Mouse (Mus musculus): ENCODE measurements around the gene Mtr. TPM values are rescaled to one million over a fixed set of nuclear protein-coding genes. Genes with fewer than 3 reads are reported as not detected.

Gene Mtr
- polyA plus RNA-seq, 1 experiment from 2014 or later: 8.7 TPM

DNA sequence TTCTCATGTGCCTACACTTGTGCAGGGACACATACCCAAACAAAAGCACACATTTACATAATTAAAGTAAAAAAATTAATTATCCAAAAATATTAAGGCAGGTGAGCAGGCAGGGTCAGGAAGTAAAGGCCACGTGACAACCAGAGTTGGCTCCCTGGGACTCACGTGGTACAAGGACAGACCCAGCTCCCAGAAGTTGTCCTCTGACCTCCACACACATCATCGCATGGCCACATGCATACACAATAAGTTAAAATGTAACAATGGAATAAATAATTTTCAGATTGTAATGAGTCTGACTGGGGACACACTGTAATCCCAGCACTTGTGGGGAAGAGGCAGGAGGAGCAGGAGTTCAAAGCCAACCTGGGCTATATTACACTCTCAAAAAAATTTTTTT lies 10.1 kb upstream of the Mtr start:
- DNase-seq (ENCODE audit: low spot score): no peak
- no peak overlapping the region for H3K4me2 ChIP-seq (ENCODE audit: low read length)
- WGBS: 82% methylated on average over 3 of the region's 3 CpGs
- H3K4me1 ChIP-seq (replicated peaks; ENCODE audit: insufficient read depth, low read length): no peaks in the 10 kb centered on the region
- no peak overlapping the region for H3K4me3 ChIP-seq (replicated peaks; ENCODE audit: low read depth, low read length)
- no peaks in the 10 kb centered on the region for H3K27me3 ChIP-seq (ENCODE audit: insufficient read depth, low read length)
- H3K9me3 ChIP-seq (replicated peaks; ENCODE audit: low read length): no peaks in the 10 kb centered on the region
- no peak; the same call in 1 of the 2 replicates for ATAC-seq (replicated peaks; ENCODE audit: low FRiP score, low read depth)
- no peak overlapping the region for H3K9ac ChIP-seq (ENCODE audit: low read depth, low read length)
- no peak overlapping the region for H3K27ac ChIP-seq
- H3K36me3 ChIP-seq (ENCODE audit: insufficient read depth, low read length): no peaks in the 10 kb centered on the region
- TF ChIP-seq CTCF (IDR thresholded peaks at IDR 0.05; ENCODE audit: low read depth): no peak

DNA sequence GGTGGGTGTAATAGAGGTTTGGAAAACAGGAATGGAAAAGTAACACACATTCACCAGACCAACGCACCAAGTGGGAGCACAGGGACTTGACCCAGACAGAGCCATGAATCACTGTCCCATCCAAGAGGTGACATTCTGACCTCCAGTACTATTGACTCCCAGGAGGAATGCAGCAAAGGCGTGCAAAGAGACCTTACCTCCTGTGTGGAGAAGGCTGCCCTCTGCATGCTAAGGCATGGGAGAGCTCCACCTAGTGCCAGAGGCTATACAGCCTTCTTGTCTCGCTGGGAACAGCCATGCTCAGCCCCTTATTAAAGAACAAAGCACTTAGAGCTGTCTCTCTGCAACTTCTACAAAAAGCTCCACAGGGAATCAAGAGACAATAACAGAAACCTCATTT lies 9.2 kb upstream of the Mtr start:
- Histone ChIP-seq H3K9me3 (replicated peaks; ENCODE audit: low read length) (no peaks in the 10 kb centered on the region), H3K4me2 (ENCODE audit: low read length) (no peak overlapping the region), H3K27ac (no peak overlapping the region), H3K4me3 (replicated peaks; ENCODE audit: low read depth, low read length) (no peak overlapping the region), H3K36me3 (ENCODE audit: insufficient read depth, low read length) (no peaks in the 10 kb centered on the region), H3K9ac (ENCODE audit: low read depth, low read length) (no peak overlapping the region), H3K4me1 (replicated peaks; ENCODE audit: insufficient read depth, low read length) (no peaks in the 10 kb centered on the region), H3K27me3 (ENCODE audit: insufficient read depth, low read length) (no peaks in the 10 kb centered on the region)
- ATAC-seq (replicated peaks; ENCODE audit: low FRiP score, low read depth) (0 out of 2 replicates have a peak, but pooled peaks have one; percentile 41), DNase-seq (ENCODE audit: low spot score) (no peak)
- 29% methylated on average over 3 of the region's 3 CpGs for WGBS
- TF ChIP-seq CTCF (IDR thresholded peaks at IDR 0.05; ENCODE audit: low read depth): peak; percentile 21; the same call in 1 of the 2 replicates

DNA sequence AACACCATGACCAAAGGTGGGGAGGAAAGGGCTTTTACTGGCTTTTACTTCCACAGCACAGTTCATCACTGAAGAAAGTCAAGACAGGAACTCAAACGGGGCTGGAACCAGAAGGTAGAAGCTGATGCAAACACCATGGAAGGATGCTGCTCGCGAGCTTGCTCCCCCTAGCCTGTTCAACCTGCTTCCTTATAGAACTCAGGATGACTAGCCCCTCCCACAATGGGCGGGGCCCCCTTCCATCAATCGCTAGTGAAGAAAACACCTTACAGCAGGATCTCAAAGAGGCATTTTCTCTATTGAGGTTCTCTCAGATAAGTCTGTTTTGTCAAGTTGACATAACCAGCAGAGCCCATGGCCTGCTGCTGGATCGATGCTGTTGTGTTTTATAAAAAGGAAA lies 6.1 kb upstream of the Mtr start:
- Histone ChIP-seq H3K27ac (no peak overlapping the region), H3K4me1 (replicated peaks; ENCODE audit: insufficient read depth, low read length) (no peaks in the 10 kb centered on the region), H3K4me2 (ENCODE audit: low read length) (no peak overlapping the region), H3K27me3 (ENCODE audit: insufficient read depth, low read length) (no peaks in the 10 kb centered on the region), H3K36me3 (ENCODE audit: insufficient read depth, low read length) (no peaks in the 10 kb centered on the region), H3K9ac (ENCODE audit: low read depth, low read length) (no peak overlapping the region), H3K4me3 (replicated peaks; ENCODE audit: low read depth, low read length) (no peak overlapping the region), H3K9me3 (replicated peaks; ENCODE audit: low read length) (no peaks in the 10 kb centered on the region)
- DNase-seq (ENCODE audit: low spot score) (no peak), ATAC-seq (replicated peaks; ENCODE audit: low FRiP score, low read depth) (no peak)
- TF ChIP-seq CTCF (IDR thresholded peaks at IDR 0.05; ENCODE audit: low read depth): no peak
- WGBS: 81% methylated on average over 6 of the region's 6 CpGs

DNA sequence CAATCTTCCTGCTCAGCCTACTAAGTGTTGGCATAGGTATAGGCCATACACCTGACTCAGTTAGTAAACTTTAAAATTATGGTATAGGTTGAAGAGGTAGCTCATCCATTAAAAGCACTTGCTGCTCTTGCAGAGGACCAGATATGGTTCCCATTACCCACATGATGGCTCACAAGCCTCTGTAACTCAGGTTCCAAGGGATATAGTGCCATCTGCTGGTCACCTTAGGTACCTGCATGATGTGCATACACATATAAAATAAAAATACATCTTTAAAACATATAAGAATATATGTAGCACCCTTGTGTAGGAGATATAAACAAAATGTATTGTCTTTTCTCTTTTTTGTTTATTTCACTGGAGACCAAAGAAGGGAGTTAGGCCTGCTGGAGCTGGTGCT lies 3.6 kb upstream of the Mtr start:
- Histone ChIP-seq H3K27me3 (ENCODE audit: insufficient read depth, low read length) (no peaks in the 10 kb centered on the region), H3K4me3 (replicated peaks; ENCODE audit: low read depth, low read length) (no peak overlapping the region), H3K4me2 (ENCODE audit: low read length) (no peak overlapping the region), H3K9ac (ENCODE audit: low read depth, low read length) (no peak overlapping the region), H3K9me3 (replicated peaks; ENCODE audit: low read length) (no peaks in the 10 kb centered on the region), H3K4me1 (replicated peaks; ENCODE audit: insufficient read depth, low read length) (no peaks in the 10 kb centered on the region; the same call in 1 of the 2 replicates), H3K27ac (no peak overlapping the region), H3K36me3 (ENCODE audit: insufficient read depth, low read length) (no peaks in the 10 kb centered on the region)
- ATAC-seq (replicated peaks; ENCODE audit: low FRiP score, low read depth): no peak
- DNase-seq (ENCODE audit: low spot score): no peak
- peak; percentile 40; the same call in 1 of the 2 replicates for TF ChIP-seq CTCF (IDR thresholded peaks at IDR 0.05; ENCODE audit: low read depth)

DNA sequence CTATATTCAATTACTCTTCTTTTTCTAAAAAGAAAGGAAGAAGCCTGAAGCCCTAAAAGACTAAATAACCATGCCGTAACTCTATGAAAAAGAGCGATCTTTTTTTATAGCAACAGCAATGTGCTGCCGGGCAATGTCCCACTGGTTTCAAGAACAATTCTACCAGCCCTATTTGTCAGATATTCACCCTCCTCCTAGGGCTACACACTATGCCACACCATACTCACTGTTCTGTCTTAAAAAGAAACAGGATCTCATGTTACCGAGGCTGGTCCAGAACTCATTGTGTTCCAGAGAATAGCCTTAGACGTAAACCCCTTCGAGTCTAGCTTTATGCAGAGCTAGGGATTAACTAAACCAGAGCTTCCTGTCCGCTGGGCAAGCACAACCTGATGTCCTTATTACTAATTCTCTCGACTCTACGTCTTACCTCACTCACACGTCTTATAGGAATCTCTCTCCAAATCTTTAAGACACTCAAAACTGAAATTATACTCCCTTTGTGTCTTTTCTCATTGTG lies 982 bp downstream of the Mtr start:
- H3K9me3 ChIP-seq (replicated peaks; ENCODE audit: low read length): no peaks in the 10 kb centered on the region
- peaks cover 4% of the 10 kb centered on the region; the same call in 1 of the 2 replicates for H3K4me1 ChIP-seq (replicated peaks; ENCODE audit: insufficient read depth, low read length)
- 15% methylated on average over 10 of the region's 10 CpGs for WGBS
- no peaks in the 10 kb centered on the region for H3K27me3 ChIP-seq (ENCODE audit: insufficient read depth, low read length)
- no peak for TF ChIP-seq CTCF (IDR thresholded peaks at IDR 0.05; ENCODE audit: low read depth)
- peak overlapping the region; percentile 77 for H3K4me3 ChIP-seq (replicated peaks; ENCODE audit: low read depth, low read length)
- ATAC-seq (replicated peaks; ENCODE audit: low FRiP score, low read depth) (no peak), DNase-seq (ENCODE audit: low spot score) (peak; percentile 38)
- peak overlapping the region; percentile 91 for H3K27ac ChIP-seq
- H3K4me2 ChIP-seq (ENCODE audit: low read length): peak overlapping the region; percentile 63
- 0 out of 2 replicates have a peak, but pooled peaks cover 1% of the 10 kb centered on the region for H3K36me3 ChIP-seq (ENCODE audit: insufficient read depth, low read length)
- H3K9ac ChIP-seq (ENCODE audit: low read depth, low read length): peak overlapping the region; percentile 78

DNA sequence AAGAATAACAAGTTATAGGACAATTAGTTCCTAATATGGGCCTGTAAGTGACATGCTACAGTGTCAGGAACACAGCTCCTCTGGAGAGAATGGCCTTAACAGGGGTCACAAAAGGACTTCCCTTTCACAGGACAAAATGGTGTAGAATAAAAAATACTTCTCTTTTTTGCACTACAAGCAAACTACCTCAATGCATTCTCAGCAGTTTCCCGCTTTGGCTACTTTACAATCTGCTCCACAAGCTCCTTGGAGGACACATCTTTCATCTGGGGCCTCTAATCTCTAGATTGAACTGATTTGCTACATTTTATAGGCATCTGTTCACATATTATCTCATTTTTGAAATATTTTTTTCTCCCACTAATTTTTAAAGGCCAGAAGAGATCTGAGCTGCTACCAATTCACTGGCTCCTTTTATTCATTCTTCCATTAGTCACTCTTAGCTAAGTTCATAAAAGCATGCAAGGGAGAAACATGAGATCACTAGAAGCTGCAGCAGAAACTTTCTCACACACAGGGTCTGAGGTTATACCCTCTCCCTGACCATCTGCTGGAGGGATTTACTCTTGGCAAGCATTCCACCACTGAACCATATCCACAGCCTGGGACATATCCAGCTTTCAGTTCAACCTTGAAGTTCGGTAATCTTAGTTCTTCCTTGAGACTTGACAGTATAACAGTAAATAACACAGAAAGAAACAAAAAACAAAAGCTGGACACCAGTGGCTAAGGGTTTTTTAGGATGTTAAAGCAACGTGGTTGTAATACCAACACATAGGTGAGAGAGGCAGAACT lies 1.8 kb downstream of the Mtr start:
- peak; percentile 49 for DNase-seq (ENCODE audit: low spot score)
- no peak for ATAC-seq (replicated peaks; ENCODE audit: low FRiP score, low read depth)

More for the DNA sequence above, 1.8 kb downstream of the Mtr start:
- peak overlapping the region; percentile 63 for H3K4me2 ChIP-seq (ENCODE audit: low read length)
- no peak for TF ChIP-seq CTCF (IDR thresholded peaks at IDR 0.05; ENCODE audit: low read depth)
- H3K27ac ChIP-seq: no peak overlapping the region
- peaks cover 4% of the 10 kb centered on the region; the same call in 1 of the 2 replicates for H3K4me1 ChIP-seq (replicated peaks; ENCODE audit: insufficient read depth, low read length)
- 55% methylated on average over 3 of the region's 3 CpGs for WGBS
- no peak overlapping the region for H3K9ac ChIP-seq (ENCODE audit: low read depth, low read length)
- 0 out of 2 replicates have a peak, but pooled peaks cover 3% of the 10 kb centered on the region for H3K36me3 ChIP-seq (ENCODE audit: insufficient read depth, low read length)
- H3K4me3 ChIP-seq (replicated peaks; ENCODE audit: low read depth, low read length): peak overlapping the region; percentile 77; the same call in 1 of the 2 replicates
- no peaks in the 10 kb centered on the region for H3K9me3 ChIP-seq (replicated peaks; ENCODE audit: low read length)
- no peaks in the 10 kb centered on the region for H3K27me3 ChIP-seq (ENCODE audit: insufficient read depth, low read length)
